Mouse (Mus musculus): ENCODE data around the gene Scn2b.

The Scn2b gene

DNA sequence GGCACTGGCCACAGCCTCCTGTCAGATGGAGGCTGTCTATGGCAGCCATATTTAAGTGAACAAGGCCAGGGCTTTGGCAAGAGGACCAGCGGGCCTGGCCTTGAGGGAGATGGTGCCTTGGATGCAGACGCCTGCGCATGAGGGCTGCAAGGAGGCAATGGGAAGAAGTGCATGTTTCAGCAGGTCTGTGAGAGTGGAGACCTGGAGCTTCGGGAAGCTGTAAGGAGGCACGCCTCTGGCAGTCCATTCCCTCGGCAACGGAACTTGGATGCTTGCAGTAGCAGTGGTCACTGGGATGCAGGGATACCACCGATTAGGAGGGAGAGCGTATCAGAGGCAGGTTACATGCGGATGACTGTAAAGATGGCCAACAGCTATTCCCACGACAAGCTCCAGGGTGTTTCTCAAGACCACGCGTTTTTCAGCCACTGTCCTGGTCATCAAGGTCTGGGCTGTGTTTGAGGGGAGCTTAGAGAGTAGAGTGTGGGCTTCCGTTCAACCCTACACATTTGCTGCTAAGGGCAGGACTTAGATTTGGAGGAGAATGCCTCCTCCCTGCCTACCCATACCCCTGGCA lies 2.5 kb downstream of the Scn2b start:
- DNase-seq: no peak

- no peak for DNase-seq
Observed at GRCm38 (mm10) chr9:45120567-45120966, 3.0 kb downstream of the Scn2b start.

DNA sequence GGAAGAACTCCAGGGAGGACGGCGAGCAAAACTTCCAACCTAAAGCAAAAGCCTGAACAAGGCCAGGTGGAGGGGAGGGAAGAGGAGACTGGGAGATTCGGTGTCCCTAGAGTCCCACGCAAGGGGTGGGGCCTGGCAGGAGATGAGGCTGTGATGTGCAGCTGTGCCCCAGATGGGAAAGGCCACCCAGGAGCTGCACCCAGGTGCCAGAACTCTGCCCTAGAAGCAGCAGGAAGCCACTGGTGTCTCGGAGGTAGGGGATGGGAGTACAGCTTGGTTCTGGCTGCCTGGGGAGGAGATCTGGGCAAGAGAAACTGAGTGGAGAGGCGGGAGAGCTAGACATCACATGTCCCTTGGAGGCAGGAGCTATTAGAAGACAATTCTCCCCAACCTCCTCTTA lies 3.4 kb downstream of the Scn2b start:
- DNase-seq: no peak

GRCm38 (mm10) chr9:45121769-45122168 lies 4.2 kb downstream of the Scn2b start:
- DNase-seq: peak; percentile 84 to 85

GRCm38 (mm10) chr9:45122209-45122761 lies 4.7 kb downstream of the Scn2b start:
- peak; percentile 89 to 92 for DNase-seq

- DNase-seq: no peak
Observed at GRCm38 (mm10) chr9:45125211-45125610, 7.6 kb downstream of the Scn2b start.

- DNase-seq: peak; percentile 33 to 44
Observed at GRCm38 (mm10) chr9:45126941-45127340, 9.4 kb downstream of the Scn2b start.

DNA sequence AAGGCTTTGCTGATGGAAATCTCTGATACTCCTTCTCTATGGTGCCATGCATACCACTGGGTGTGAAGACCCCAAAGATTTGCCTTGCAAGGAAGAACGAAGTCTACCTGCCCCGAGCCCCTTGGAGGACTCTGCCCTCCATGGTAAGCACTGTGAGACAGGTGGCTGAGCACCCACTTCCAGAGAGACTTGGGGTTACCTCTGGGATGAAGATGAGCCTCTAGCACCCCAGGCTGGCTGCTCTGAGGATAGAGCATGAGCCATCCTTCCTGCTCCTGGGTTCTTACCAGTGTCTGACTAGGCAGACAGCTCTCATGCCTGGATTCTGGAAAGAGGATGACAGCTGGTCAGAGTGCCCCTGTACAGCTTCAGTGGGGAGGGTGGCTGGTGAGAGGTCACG lies 12.5 kb downstream of the Scn2b start:
- no peak for DNase-seq

- peak; percentile 80 for DNase-seq
Observed at GRCm38 (mm10) chr9:45133484-45134310, 16.1 kb downstream of the Scn2b start.

- DNase-seq: no peak
Observed at GRCm38 (mm10) chr9:45136442-45137169, 19.0 kb downstream of the Scn2b start.

GRCm38 (mm10) chr9:45138191-45139032 lies 20.8 kb downstream of the Scn2b start, which contains the start of gene Scn4b:
Gene Scn4b, plus strand, starts transcription at chr9:45138395.
- DNase-seq: peak; percentile 45 to 47

GRCm38 (mm10) chr9:45139082-45139481 lies 21.5 kb downstream of the Scn2b start:
- DNase-seq: no peak

DNA sequence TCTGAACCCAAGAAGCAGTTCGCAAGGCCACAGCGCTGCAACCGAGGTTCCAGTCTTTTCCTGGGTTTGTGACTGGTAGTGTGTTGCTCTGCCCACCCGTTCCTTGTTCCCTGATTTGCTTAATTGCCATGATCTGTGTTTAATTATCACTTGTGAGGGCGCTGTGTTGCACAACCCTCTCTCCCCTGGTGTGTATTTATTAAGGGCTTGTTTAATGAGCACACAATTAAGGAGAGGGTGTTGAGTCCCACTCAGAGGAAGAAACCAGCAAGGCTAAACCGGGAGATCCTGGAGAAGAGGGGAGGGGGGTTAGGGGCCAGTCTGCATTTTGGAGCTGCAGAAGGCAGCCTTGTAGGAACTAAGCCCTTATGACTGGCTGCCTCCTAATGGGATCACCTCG lies 23.4 kb downstream of the Scn2b start:
- DNase-seq: no peak

- DNase-seq: no peak
Observed at GRCm38 (mm10) chr9:45142686-45143085, 25.1 kb downstream of the Scn2b start.

DNA sequence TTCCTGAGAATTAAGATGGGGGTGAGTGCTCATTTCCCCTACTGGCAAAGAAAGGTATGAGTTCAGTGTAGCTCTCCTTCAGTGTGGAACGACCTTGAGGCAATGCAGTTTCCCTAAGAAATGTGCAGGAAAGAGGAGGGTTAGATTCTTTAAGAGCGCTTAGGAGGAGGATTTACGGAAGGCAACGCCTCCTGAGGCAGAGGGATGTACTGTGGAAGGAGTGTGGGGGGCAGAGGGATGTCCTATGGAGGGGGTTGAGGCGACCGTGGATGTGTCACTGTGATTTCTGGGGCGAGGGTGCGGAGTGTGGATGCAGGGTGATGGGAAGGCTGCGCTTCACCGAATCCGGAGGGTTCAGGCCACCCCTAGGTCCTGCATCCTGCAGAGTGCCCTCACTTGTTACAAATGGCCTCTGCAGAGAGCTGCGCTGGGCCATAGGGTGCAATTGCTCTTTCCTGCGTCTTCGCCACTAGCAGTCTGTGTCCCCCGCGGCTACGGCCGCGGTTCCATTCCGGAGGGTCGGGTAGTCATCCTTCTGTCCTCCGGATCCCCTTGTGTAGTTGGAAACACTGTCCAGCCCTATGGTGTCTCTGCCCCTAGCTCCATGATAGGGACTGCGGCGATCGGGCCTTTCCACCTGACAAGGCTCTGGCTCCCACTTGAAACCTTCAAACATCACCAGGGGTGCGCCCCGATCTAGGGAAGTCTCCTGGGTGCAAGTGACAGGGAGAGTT lies 28.1 kb downstream of the Scn2b start:
- DNase-seq: no peak

DNA sequence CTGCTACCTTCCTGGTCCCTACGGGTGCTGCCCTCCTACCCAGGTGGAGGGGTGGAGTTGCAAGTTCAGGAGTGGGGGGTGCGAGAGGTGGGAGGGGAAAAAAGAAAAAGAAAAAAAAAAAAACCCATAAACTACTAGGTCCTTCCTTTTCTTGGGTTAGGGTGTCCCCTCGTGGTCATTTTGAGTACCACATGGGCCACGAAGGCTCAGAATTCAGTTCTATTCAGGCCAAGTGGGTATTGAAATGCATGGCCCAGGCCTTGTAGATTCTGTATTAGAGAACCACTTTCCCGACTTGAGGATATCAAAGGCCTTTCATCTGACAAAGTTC lies 28.6 kb downstream of the Scn2b start:
- peak; percentile 84 to 88 for DNase-seq

GRCm38 (mm10) chr9:45150933-45151332 lies 33.4 kb downstream of the Scn2b start:
- DNase-seq: no peak

GRCm38 (mm10) chr9:45153361-45153760 lies 35.8 kb downstream of the Scn2b start:
- DNase-seq: no peak

- DNase-seq: no peak
Observed at GRCm38 (mm10) chr9:45167903-45168302, 50.3 kb downstream of the Scn2b start.

DNA sequence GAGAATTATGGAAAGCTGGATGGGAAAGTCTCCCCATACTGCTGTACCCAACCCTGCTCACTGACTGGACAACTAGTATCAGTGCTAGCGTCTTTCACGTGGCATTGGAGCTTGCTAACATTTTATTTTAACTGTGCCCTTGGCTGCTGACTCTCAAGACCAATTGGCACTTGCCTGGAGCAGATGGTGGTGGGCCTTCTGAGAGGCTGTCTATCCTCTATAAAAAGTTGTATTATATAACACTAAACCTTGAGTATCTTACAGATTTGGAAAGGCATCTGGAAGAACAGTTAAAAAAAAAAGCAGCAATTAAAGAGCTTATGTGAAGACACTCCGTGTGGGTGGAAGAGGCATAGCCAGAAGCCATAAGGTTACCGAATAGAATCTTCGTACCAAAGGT lies 52.6 kb downstream of the Scn2b start:
- DNase-seq: no peak

DNA sequence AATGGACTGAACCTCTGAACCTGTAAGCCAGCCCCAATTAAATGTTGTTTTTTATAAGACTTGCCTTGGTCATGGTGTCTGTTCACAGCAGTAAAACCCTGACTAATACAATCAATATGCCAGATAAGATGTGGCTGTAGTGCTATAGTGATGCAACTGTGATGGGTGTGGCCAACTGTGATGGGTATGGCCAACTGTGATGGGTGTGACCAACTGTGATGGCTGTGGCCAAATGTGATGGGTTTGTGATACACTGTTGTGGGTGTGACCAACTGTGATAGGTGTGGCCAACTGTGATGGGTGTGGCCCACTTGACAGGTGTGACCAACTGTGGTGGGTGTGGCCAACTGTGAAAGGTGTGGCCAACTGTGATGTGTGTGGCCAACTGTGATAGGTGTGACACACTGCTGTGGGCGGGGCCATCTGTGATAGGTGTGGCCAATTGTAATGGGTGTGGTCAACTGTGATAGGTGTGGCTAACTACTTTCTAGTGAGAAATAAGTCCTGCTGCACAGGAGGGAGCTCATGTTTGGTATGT lies 53.6 kb downstream of the Scn2b start:
- DNase-seq: no peak

DNA sequence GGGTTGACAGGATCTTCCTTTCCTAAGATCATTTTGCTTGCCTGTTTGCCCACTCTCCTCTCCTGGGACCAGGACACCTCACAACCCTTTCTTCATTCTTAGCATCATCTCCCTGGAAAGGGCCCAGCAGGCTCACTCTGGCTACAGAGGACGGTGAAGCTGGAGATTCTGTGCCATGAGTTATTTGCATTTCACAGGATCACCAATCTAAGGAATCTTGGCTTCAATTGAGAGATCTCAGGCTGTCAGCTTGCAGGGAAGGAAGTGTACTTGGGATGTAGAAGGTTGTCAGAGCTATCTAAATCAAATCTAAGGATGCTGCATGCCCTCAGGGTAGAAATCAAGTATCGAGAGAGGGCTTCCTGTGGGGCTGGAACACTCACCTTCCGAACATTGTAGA lies 55.9 kb downstream of the Scn2b start:
- no peak for DNase-seq

Measured in B cell, adult 2 months (primary cell).